Mouse (Mus musculus) frontal cortex, postnatal 36 days (tissue): ENCODE results near the gene Cox11.

Experiments
- DNase-seq, 2 experiments: peaks; one replicate each; pipeline ENCODE4 v3.0.0; 2022; ENCODE audit warnings: low spot score in 2 of 2

Cox11 gene

GRCm38 (mm10) chr11:90637440-90638311 is at the start of gene Cox11, which contains the start of gene Stxbp4:
Gene Cox11 (plus strand): TSS chr11:90638173.
Gene Stxbp4 (minus strand): TSS chr11:90638084.
- DNase-seq = peak; percentile 93 to 97

- DNase-seq = peak in 1 of 2 experiments; percentile 20
Measured at GRCm38 (mm10) chr11:90590996-90591395, 47.0 kb upstream of the Cox11 start.

- DNase-seq = no peak
Measured at GRCm38 (mm10) chr11:90595826-90596225, 42.1 kb upstream of the Cox11 start.

GRCm38 (mm10) chr11:90603066-90603465 is 34.9 kb upstream of the Cox11 start:
- no peak for DNase-seq

GRCm38 (mm10) chr11:90612118-90612517 is 25.9 kb upstream of the Cox11 start:
- no peak for DNase-seq

GRCm38 (mm10) chr11:90614743-90615142 is 23.2 kb upstream of the Cox11 start:
- no peak for DNase-seq

GRCm38 (mm10) chr11:90616431-90616830 is 21.5 kb upstream of the Cox11 start:
- DNase-seq = no peak

- no peak for DNase-seq
Measured at GRCm38 (mm10) chr11:90622044-90622443, 15.9 kb upstream of the Cox11 start.

GRCm38 (mm10) chr11:90622500-90622899 is 15.5 kb upstream of the Cox11 start:
- peak; percentile 7 to 23 for DNase-seq

- DNase-seq = peak; percentile 30 to 56
Measured at GRCm38 (mm10) chr11:90623477-90623876, 14.5 kb upstream of the Cox11 start.

- no peak for DNase-seq
Measured at GRCm38 (mm10) chr11:90625174-90625573, 12.8 kb upstream of the Cox11 start.

GRCm38 (mm10) chr11:90627751-90628150 is 10.2 kb upstream of the Cox11 start:
- DNase-seq = no peak

- DNase-seq = no peak
Measured at GRCm38 (mm10) chr11:90632480-90632879, 5.5 kb upstream of the Cox11 start.

GRCm38 (mm10) chr11:90634661-90635060 is 3.3 kb upstream of the Cox11 start:
- DNase-seq = no peak

- DNase-seq = no peak
Measured at GRCm38 (mm10) chr11:90638312-90638830, 398 bp downstream of the Cox11 start.

GRCm38 (mm10) chr11:90649777-90650176 is 11.8 kb downstream of the Cox11 start:
- DNase-seq = no peak

GRCm38 (mm10) chr11:90650231-90650885 is 12.4 kb downstream of the Cox11 start:
- DNase-seq = no peak

- DNase-seq = no peak
Measured at GRCm38 (mm10) chr11:90652603-90653002, 14.6 kb downstream of the Cox11 start.

- no peak for DNase-seq
Measured at GRCm38 (mm10) chr11:90657527-90657926, 19.6 kb downstream of the Cox11 start.

- DNase-seq = no peak
Measured at GRCm38 (mm10) chr11:90660662-90661061, 22.7 kb downstream of the Cox11 start.

GRCm38 (mm10) chr11:90663052-90663451 is 25.1 kb downstream of the Cox11 start:
- DNase-seq = no peak

GRCm38 (mm10) chr11:90663618-90664297 is 25.8 kb downstream of the Cox11 start:
- DNase-seq = no peak
